Mouse (Mus musculus): ENCODE measurements around the gene Gtf2h3.
"Not testable (repeated sequence)": the region's sequence is repeated elsewhere in the genome, so short reads cannot be mapped to it uniquely, and the experiment has no call there.

DNA sequence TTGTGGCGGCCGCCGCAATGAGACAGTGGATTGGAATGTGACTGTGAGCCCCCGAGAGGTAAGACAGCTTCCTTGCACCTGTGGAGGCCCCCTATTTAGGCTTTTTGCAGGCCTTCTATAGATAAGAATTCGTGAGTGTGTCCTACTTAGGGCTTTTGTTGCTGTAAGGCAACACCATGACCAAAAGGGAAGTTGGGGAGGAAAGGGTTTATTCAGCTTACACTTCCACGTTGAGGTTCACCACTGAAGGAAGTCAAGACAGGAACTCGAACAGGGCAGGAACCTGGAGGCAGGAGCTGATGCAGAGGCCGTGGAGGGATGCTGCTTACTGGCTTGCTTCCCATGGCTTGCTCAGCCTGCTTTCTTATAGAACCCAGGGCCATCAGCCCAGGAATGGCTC lies 20.8 kb downstream of the Gtf2h3 start:
- not testable (repeated sequence) for TF ChIP-seq GATA1, TAL1 (IDR thresholded peaks at IDR 0.05; ENCODE audit: low read length)
